ENCODE assay signal across 18 mouse cellular contexts in genomic region chr13:14365546-14365945, GRCm38 (mm10).
DNase-seq lines count a peak whose midpoint lies in the region; ATAC-seq and TF ChIP-seq lines count a peak whose summit lies in the region.
"Had no signal": no experiment of that assay in that cellular context is flagged by ENCODE, and none has a peak within 500 bp of the region (broad histone marks: within the 10 kb centered on the region; RNA-seq: fewer than 3 reads in every experiment).

No protein-coding gene starts in this region.

- no peaks in the 10 kb centered on the region for H3K4me1 ChIP-seq in limb, embryonic 10.5 days
- H3K4me1 ChIP-seq in lung, postnatal 0 days (ENCODE audit: insufficient read depth, low read depth, low read length): no peaks in the 10 kb centered on the region
- H3K4me1 ChIP-seq: embryonic facial prominence, embryonic 15.5 days; forebrain, embryonic 15.5 days; limb, embryonic 12.5 days; neural tube, embryonic 13.5 days had no signal

- no peaks in the 10 kb centered on the region for H3K36me3 ChIP-seq in limb, embryonic 10.5 days
- no peaks in the 10 kb centered on the region for H3K36me3 ChIP-seq in lung, postnatal 0 days (ENCODE audit: insufficient read depth, low read length)
- H3K36me3 ChIP-seq: embryonic facial prominence, embryonic 15.5 days; limb, embryonic 12.5 days had no signal

- intact Hi-C loops in left cerebral cortex, postnatal 4 days (cut with DNase I): no loop called here

- WGBS in limb, embryonic 10.5 days: 88% methylated on average over 3 of the region's 3 CpGs
- WGBS in lung, postnatal 0 days: 75% methylated on average over 3 of the region's 3 CpGs

- TF ChIP-seq EP300 in lung, postnatal 0 days (IDR thresholded peaks at IDR 0.05): no peak

- no peak overlapping the region for H3K27ac ChIP-seq in limb, embryonic 10.5 days
- H3K27ac ChIP-seq in lung, postnatal 0 days (ENCODE audit: low read length): no peak overlapping the region
- H3K27ac ChIP-seq: embryonic facial prominence, embryonic 15.5 days; forebrain, embryonic 15.5 days; limb, embryonic 12.5 days; macrophage; neural tube, embryonic 13.5 days had no signal

- peak; percentile 7 for DNase-seq in left cerebral cortex, postnatal 4 days
- no peak for DNase-seq in left cerebral cortex, adult 9 months (ENCODE audit: low spot score in 2 of 2)
- DNase-seq in cerebellum, adult 18-20 months: peak; percentile 32 to 33
- DNase-seq in cerebellum, postnatal 14 days: peak; percentile 26 to 30
- peak; percentile 42 to 46 for DNase-seq in layer of hippocampus, postnatal 14 days (ENCODE audit: low spot score in 2 of 2)
- DNase-seq in limb, embryonic 10.5 days (ENCODE audit: low spot score): no peak
- DNase-seq in lung, postnatal 0 days (ENCODE audit: low spot score): no peak
- DNase-seq: gastrocnemius, postnatal 25 days; kidney, adult 18-20 months; kidney, postnatal 36 days; thymus, adult 18-20 months had no signal

- H3K4me3 ChIP-seq in limb, embryonic 10.5 days: no peak overlapping the region
- no peak overlapping the region for H3K4me3 ChIP-seq in lung, postnatal 0 days (ENCODE audit: low read depth, low read length)
- H3K4me3 ChIP-seq: embryonic facial prominence, embryonic 15.5 days; forebrain, embryonic 15.5 days; limb, embryonic 12.5 days; neural tube, embryonic 13.5 days had no signal

- H3K9ac ChIP-seq in lung, postnatal 0 days (replicated peaks; ENCODE audit: low read depth): no peak overlapping the region
- H3K9ac ChIP-seq: embryonic facial prominence, embryonic 15.5 days; forebrain, embryonic 15.5 days; limb, embryonic 12.5 days; neural tube, embryonic 13.5 days had no signal

- H3K4me2 ChIP-seq in lung, postnatal 0 days (replicated peaks; ENCODE audit: low read depth, low read length): no peak overlapping the region
- H3K4me2 ChIP-seq: embryonic facial prominence, embryonic 15.5 days; forebrain, embryonic 15.5 days; heart, embryonic 11.5 days; limb, embryonic 12.5 days; neural tube, embryonic 13.5 days had no signal

- TF ChIP-seq CTCF in lung, postnatal 0 days (IDR thresholded peaks at IDR 0.05): no peak

- H3K27me3 ChIP-seq in limb, embryonic 10.5 days (ENCODE audit: low read depth, poor library complexity, severe bottlenecking): no peaks in the 10 kb centered on the region
- no peaks in the 10 kb centered on the region for H3K27me3 ChIP-seq in lung, postnatal 0 days (replicated peaks; ENCODE audit: insufficient read depth, low read length)
- H3K27me3 ChIP-seq: embryonic facial prominence, embryonic 15.5 days; forebrain, embryonic 15.5 days; limb, embryonic 12.5 days; neural tube, embryonic 13.5 days had no signal

- ATAC-seq in lung, postnatal 0 days: no peak
- ATAC-seq: forebrain, embryonic 15.5 days; midbrain, embryonic 16.5 days had no signal

- no peaks in the 10 kb centered on the region for H3K9me3 ChIP-seq in limb, embryonic 10.5 days (replicated peaks)
- H3K9me3 ChIP-seq in lung, postnatal 0 days (ENCODE audit: low read length): no peaks in the 10 kb centered on the region
- H3K9me3 ChIP-seq: embryonic facial prominence, embryonic 15.5 days; forebrain, embryonic 15.5 days; limb, embryonic 12.5 days; neural tube, embryonic 13.5 days had no signal

Comparison
In these comparisons a context has a peak if more than half of its experiments do, and no peak if none do; other contexts are left out.
1. DNase-seq: peak in left cerebral cortex, postnatal 4 days (single experiment), cerebellum, adult 18-20 months (2 of 2), cerebellum, postnatal 14 days (2 of 2) and layer of hippocampus, postnatal 14 days (2 of 2); none in left cerebral cortex, adult 9 months (0 of 2), limb, embryonic 10.5 days (single experiment) and lung, postnatal 0 days (single experiment).